Comparison of ENCODE assay signal across 34 mouse cellular contexts in the genomic region with DNA sequence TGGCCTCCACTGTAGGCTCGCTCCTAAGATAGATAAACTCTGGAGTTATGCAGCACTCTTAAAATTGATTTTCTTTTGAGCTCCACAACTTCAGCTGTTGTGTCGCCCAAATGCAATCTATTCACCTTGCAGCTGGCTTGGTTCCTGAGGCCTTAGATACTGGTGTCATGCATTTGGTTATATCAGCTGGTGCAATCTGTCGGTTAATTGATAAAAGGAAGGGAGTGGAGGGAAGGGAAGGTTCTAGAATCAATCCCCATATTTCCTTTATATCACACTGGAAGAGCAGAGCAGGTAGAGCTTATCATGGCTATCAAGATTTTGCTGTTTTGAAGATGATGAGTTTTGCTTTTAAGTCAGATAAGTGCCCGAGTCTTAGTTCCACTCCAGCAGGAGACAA. TPM values are rescaled to one million over a fixed set of nuclear protein-coding genes. Genes with fewer than 3 reads are reported as not detected.
"Had no signal": no experiment of that assay in that cellular context is flagged by ENCODE, and none has a peak within 500 bp of the region (broad histone marks: within the 10 kb centered on the region; RNA-seq: fewer than 3 reads in every experiment).

No protein-coding gene starts in this region.

- H3K36me3 ChIP-seq: liver, embryonic 15.5 days; midbrain, embryonic 15.5 days had no signal

- DNase-seq: left cerebral cortex, postnatal 4 days; liver; liver, embryonic 13.5 days; liver, postnatal 0 days; lung, adult 18-20 months; lung, adult 2 months; lung, embryonic 14.5 days; lung, postnatal 10 days; lung, postnatal 14 days; lung, postnatal 36 days; lung, postnatal 4 days; midbrain, embryonic 14.5 days had no signal

- H3K4me3 ChIP-seq: limb, embryonic 10.5 days; limb, embryonic 12.5 days; limb, embryonic 13.5 days; limb, embryonic 15.5 days; liver, embryonic 12.5 days; liver, embryonic 13.5 days; liver, embryonic 15.5 days; lung, embryonic 15.5 days; megakaryocyte, embryonic 14.5 days; midbrain, embryonic 10.5 days; midbrain, embryonic 12.5 days; midbrain, embryonic 13.5 days; midbrain, embryonic 15.5 days; myocyte; neural tube, embryonic 12.5 days had no signal

- H3K27ac ChIP-seq: limb, embryonic 10.5 days; limb, embryonic 12.5 days; limb, embryonic 13.5 days; limb, embryonic 15.5 days; liver, embryonic 12.5 days; liver, embryonic 13.5 days; liver, embryonic 14.5 days; liver, embryonic 15.5 days; lung, embryonic 15.5 days; macrophage; midbrain, embryonic 10.5 days; midbrain, embryonic 12.5 days; midbrain, embryonic 13.5 days; midbrain, embryonic 15.5 days; neural tube, embryonic 12.5 days had no signal

- ATAC-seq: liver, embryonic 12.5 days; liver, postnatal 0 days; lung, postnatal 0 days; midbrain, embryonic 13.5 days; midbrain, embryonic 15.5 days; midbrain, embryonic 16.5 days had no signal

- H3K27me3 ChIP-seq: limb, embryonic 12.5 days; limb, embryonic 13.5 days; limb, embryonic 15.5 days; liver, embryonic 12.5 days; liver, embryonic 13.5 days; liver, embryonic 15.5 days; lung, embryonic 15.5 days; megakaryocyte, embryonic 14.5 days; midbrain, embryonic 12.5 days; midbrain, embryonic 13.5 days; midbrain, embryonic 15.5 days; neural tube, embryonic 12.5 days had no signal

- H3K4me2 ChIP-seq: limb, embryonic 12.5 days; limb, embryonic 13.5 days; limb, embryonic 15.5 days; liver, embryonic 11.5 days; liver, embryonic 12.5 days; liver, embryonic 13.5 days; liver, embryonic 15.5 days; lung, embryonic 14.5 days; lung, embryonic 15.5 days; midbrain, embryonic 11.5 days; midbrain, embryonic 12.5 days; midbrain, embryonic 13.5 days; midbrain, embryonic 15.5 days; neural tube, embryonic 12.5 days had no signal

- H3K9ac ChIP-seq: limb, embryonic 12.5 days; limb, embryonic 13.5 days; limb, embryonic 15.5 days; liver, embryonic 12.5 days; liver, embryonic 13.5 days; liver, embryonic 14.5 days; liver, embryonic 15.5 days; liver, postnatal 0 days; lung, embryonic 14.5 days; lung, embryonic 15.5 days; midbrain, embryonic 12.5 days; midbrain, embryonic 13.5 days; midbrain, embryonic 15.5 days; neural tube, embryonic 12.5 days had no signal

- H3K9me3 ChIP-seq: limb, embryonic 10.5 days; limb, embryonic 12.5 days; limb, embryonic 13.5 days; limb, embryonic 15.5 days; liver, embryonic 12.5 days; liver, embryonic 13.5 days; liver, embryonic 15.5 days; lung, embryonic 15.5 days; midbrain, embryonic 10.5 days; midbrain, embryonic 12.5 days; midbrain, embryonic 13.5 days; midbrain, embryonic 15.5 days; neural tube, embryonic 12.5 days had no signal

- H3K4me1 ChIP-seq: liver, embryonic 15.5 days; lung, embryonic 15.5 days; megakaryocyte, embryonic 14.5 days; midbrain, embryonic 12.5 days; midbrain, embryonic 15.5 days; neural tube, embryonic 12.5 days had no signal

RNA-seq across cellular contexts. Expression of gene Dcbld1, which starts 26.8 kb away (rescaled TPM):
- total RNA-seq: megakaryocyte, adult 5-6 weeks; megakaryocyte-erythroid progenitor cell, adult 5-6 weeks had no signal
